Mouse (Mus musculus) ES-E14 (cell line): Measurements from ENCODE around the gene Itprid2.

ENCODE experiments used
- CHD2 ChIP-seq: IDR thresholded peaks from 2 replicates; pipeline ENCODE4 v1.6.1; 2014; ENCODE audit warnings: mild to moderate bottlenecking, low read depth, low read length, inconsistent platforms
- HCFC1 ChIP-seq: IDR thresholded peaks from 2 replicates; pipeline ENCODE4 v1.6.1; 2012; ENCODE audit warnings: low read length, inconsistent platforms, borderline replicate concordance; ENCODE audit not compliant: insufficient read depth
- MAFK ChIP-seq: IDR thresholded peaks from 2 replicates; pipeline ENCODE4 v1.6.1; 2014; ENCODE audit warnings: mild to moderate bottlenecking, low read depth, low read length, inconsistent platforms; ENCODE audit not compliant: insufficient read depth
- ZC3H11A ChIP-seq: IDR thresholded peaks from 2 replicates; pipeline ENCODE4 v1.6.1; 2012; ENCODE audit warnings: low read depth, mild to moderate bottlenecking, inconsistent platforms, low read length, borderline replicate concordance

- TF ChIP-seq ZC3H11A = no peak
- TF ChIP-seq HCFC1 = no peak
- no peak for TF ChIP-seq CHD2
- no peak for TF ChIP-seq MAFK
Observed at GRCm38 (mm10) chr2:79651701-79652100, 16.5 kb downstream of the Itprid2 start.
